Comparison of ENCODE assay signal across 16 mouse cellular contexts in genomic region chr13:56351401-56351735, GRCm38 (mm10). TPM values are rescaled to one million over a fixed set of nuclear protein-coding genes. Genes with fewer than 3 reads are reported as not detected.
DNase-seq lines count a peak whose midpoint lies in the region; ATAC-seq and TF ChIP-seq lines count a peak whose summit lies in the region.
"Had no signal": no experiment of that assay in that cellular context is flagged by ENCODE, and none has a peak within 500 bp of the region (broad histone marks: within the 10 kb centered on the region; RNA-seq: fewer than 3 reads in every experiment).

No protein-coding gene starts in this region.

- peaks cover 10% of the 10 kb centered on the region for H3K4me1 ChIP-seq in intestine, embryonic 14.5 days (replicated peaks; ENCODE audit: control insufficient read depth, insufficient read depth, low read length)
- H3K4me1 ChIP-seq in intestine, postnatal 0 days (replicated peaks; ENCODE audit: control insufficient read depth, insufficient read depth, low read length) = no peaks in the 10 kb centered on the region
- H3K4me1 ChIP-seq in limb, embryonic 15.5 days = peaks cover 45% of the 10 kb centered on the region

- no peaks in the 10 kb centered on the region for H3K36me3 ChIP-seq in intestine, embryonic 14.5 days (ENCODE audit: control insufficient read depth, insufficient read depth, low read length)
- H3K36me3 ChIP-seq in intestine, postnatal 0 days (ENCODE audit: control insufficient read depth, insufficient read depth) = no peaks in the 10 kb centered on the region
- H3K36me3 ChIP-seq in limb, embryonic 15.5 days = no peaks in the 10 kb centered on the region

- 0 out of 2 replicates have a peak, but pooled peaks cover 2% of the 10 kb centered on the region for H3K27me3 ChIP-seq in intestine, embryonic 14.5 days (replicated peaks; ENCODE audit: control insufficient read depth, insufficient read depth, low read length)
- 0 out of 2 replicates have a peak, but pooled peaks cover 1% of the 10 kb centered on the region for H3K27me3 ChIP-seq in intestine, postnatal 0 days (replicated peaks; ENCODE audit: control insufficient read depth, insufficient read depth, low read length)
- H3K27me3 ChIP-seq in limb, embryonic 15.5 days = no peaks in the 10 kb centered on the region

- DNase-seq in intestine, embryonic 14.5 days (ENCODE audit: low spot score) = no peak
- peak; percentile 34 for DNase-seq in lung, postnatal 10 days
- no peak for DNase-seq in lung, adult 18-20 months
- DNase-seq in right cerebral cortex, postnatal 14 days = no peak
- DNase-seq in heart, postnatal 14 days = no peak
- DNase-seq: B cell, adult 2 months; cerebellum, adult 18-20 months; forebrain, postnatal 0 days; gastrocnemius, adult 2 months; heart, adult 18-20 months; kidney, postnatal 10 days; liver, postnatal 0 days; thymus, postnatal 36 days had no signal

- intact Hi-C loops in heart, postnatal 14 days (cut with DNase I) = no loop called here

- H3K4me3 ChIP-seq in intestine, embryonic 14.5 days (ENCODE audit: low read depth, low read length) = no peak overlapping the region
- H3K4me3 ChIP-seq in intestine, postnatal 0 days (ENCODE audit: low read depth, low read length) = no peak overlapping the region
- H3K4me3 ChIP-seq in limb, embryonic 15.5 days = no peak overlapping the region
- H3K4me3 ChIP-seq: gastrocnemius, adult 2 months had no signal

- no peak for ATAC-seq in intestine, embryonic 14.5 days (replicated peaks; ENCODE audit: low FRiP score, low TSS enrichment, low read depth)
- no peak for ATAC-seq in intestine, postnatal 0 days
- ATAC-seq in limb, embryonic 15.5 days (ENCODE audit: insufficient number of reproducible peaks, low FRiP score, low TSS enrichment, low read depth) = peak; percentile 32; the same call in 1 of the 2 replicates
- ATAC-seq: forebrain, postnatal 0 days; liver, postnatal 0 days had no signal

- H3K9ac ChIP-seq in intestine, embryonic 14.5 days (ENCODE audit: low read length) = no peak overlapping the region
- H3K9ac ChIP-seq in intestine, postnatal 0 days (ENCODE audit: low read depth, low read length) = no peak overlapping the region
- no peak overlapping the region for H3K9ac ChIP-seq in limb, embryonic 15.5 days
- H3K9ac ChIP-seq: forebrain, postnatal 0 days; liver, postnatal 0 days had no signal

- H3K4me2 ChIP-seq in intestine, embryonic 14.5 days (ENCODE audit: low read length) = no peak overlapping the region
- no peak overlapping the region for H3K4me2 ChIP-seq in intestine, postnatal 0 days (replicated peaks; ENCODE audit: low read depth)
- H3K4me2 ChIP-seq in limb, embryonic 15.5 days = no peak overlapping the region

- no peaks in the 10 kb centered on the region for H3K9me3 ChIP-seq in intestine, embryonic 14.5 days (ENCODE audit: control insufficient read depth, low read length)
- H3K9me3 ChIP-seq in intestine, postnatal 0 days (ENCODE audit: control insufficient read depth) = no peaks in the 10 kb centered on the region
- no peaks in the 10 kb centered on the region for H3K9me3 ChIP-seq in limb, embryonic 15.5 days

- WGBS in intestine, embryonic 14.5 days = 47% methylated on average over 5 of the region's 5 CpGs
- WGBS in intestine, postnatal 0 days = 61% methylated on average over 5 of the region's 5 CpGs
- WGBS in limb, embryonic 15.5 days = 13% methylated on average over 5 of the region's 5 CpGs

- no peak for TF ChIP-seq CTCF in intestine, postnatal 0 days (IDR thresholded peaks at IDR 0.05; ENCODE audit: low read depth)

- H3K27ac ChIP-seq in intestine, embryonic 14.5 days (ENCODE audit: low read depth) = peak overlapping the region; percentile 67
- no peak overlapping the region for H3K27ac ChIP-seq in intestine, postnatal 0 days (ENCODE audit: low read depth, low read length)
- H3K27ac ChIP-seq in limb, embryonic 15.5 days = peak overlapping the region; percentile 84
- H3K27ac ChIP-seq: gastrocnemius, adult 2 months had no signal

RNA-seq across cellular contexts. Expression of gene Cxcl14, which starts 55.0 kb away (rescaled TPM):
- 5.3 and 5.7 TPM in 2 replicates for polyA plus RNA-seq in intestine, embryonic 14.5 days (2014; fragmentation: Nextera tagmentation; extraction: Ambion mirVana)
- polyA plus RNA-seq in intestine, postnatal 0 days (2015; fragmentation: Nextera tagmentation; extraction: Ambion mirVana) = 19.3 and 19.4 TPM in 2 replicates
- 624 and 644 TPM in 2 replicates for polyA plus RNA-seq in limb, embryonic 15.5 days (2015; fragmentation: Nextera tagmentation; extraction: Ambion mirVana)
- under 1 TPM; 0.27 to 0.57 TPM for total RNA-seq in heart, postnatal 14 days (2021)
- total RNA-seq: megakaryocyte-erythroid progenitor cell, adult 5-6 weeks had no signal

Comparison
In these comparisons a context has a peak if more than half of its experiments do, and no peak if none do; other contexts are left out.
1. RNA of gene Cxcl14, which starts 55.0 kb away (polyA plus RNA-seq): 624 to 644 TPM in limb, embryonic 15.5 days; 19.3 to 19.4 TPM in intestine, postnatal 0 days and 5.3 to 5.7 TPM in intestine, embryonic 14.5 days; every median in the first group is over 10 times any median in the second.